Mouse (Mus musculus) left cerebral cortex, adult 11 months (tissue): ENCODE results near the gene Tmprss11a.

Source experiments
- DNase-seq: peaks from one replicate; pipeline ENCODE4 v3.0.0; 2022; ENCODE audit warnings: low spot score

Tmprss11a gene

DNA sequence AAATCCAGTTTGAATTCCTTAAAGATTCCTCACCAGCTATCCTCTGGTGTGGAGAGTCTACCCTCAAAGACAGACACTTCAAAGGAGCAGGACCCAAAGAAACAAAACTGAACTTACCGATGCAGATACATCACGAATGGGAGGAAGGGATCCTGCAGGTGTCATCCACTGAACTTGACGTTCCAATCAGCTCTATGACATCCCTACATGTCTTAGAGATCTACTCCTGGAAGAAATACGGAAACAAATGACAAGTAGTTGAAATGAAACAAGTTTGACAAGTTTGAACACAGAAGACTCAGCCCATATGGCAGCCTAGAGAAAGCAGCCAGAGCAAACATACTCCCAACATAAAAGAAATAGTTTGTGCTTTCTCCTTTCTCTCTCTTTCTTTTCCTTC is at the start of gene Tmprss11a:
Tmprss11a (minus strand) TSS at position 101 of the 400 bp plus-strand sequence.
- no peak for DNase-seq

DNA sequence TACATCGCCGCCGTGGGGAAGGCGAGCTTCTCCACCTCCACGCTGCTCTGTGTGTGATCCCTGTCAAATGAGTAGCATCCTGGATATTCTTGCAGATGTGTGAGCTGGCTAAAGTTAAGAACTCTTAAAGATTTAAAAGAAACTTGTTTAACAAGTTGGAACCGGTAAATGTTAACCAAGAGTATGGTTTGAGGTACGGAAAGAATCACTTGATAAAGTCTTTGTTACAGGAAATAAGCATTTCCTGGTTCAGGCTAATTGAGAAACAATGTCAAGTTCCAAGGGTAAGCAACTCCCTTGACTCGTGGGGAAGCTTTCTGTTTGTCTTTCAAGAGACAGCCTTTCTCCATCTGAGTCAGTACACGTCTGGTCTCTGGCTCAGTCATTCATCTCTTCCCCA is 49.7 kb upstream of the Tmprss11a start, which contains the start of gene Tmprss11g:
Tmprss11g (minus strand) TSS at position 101 of the 400 bp plus-strand sequence.
- no peak for DNase-seq

DNA sequence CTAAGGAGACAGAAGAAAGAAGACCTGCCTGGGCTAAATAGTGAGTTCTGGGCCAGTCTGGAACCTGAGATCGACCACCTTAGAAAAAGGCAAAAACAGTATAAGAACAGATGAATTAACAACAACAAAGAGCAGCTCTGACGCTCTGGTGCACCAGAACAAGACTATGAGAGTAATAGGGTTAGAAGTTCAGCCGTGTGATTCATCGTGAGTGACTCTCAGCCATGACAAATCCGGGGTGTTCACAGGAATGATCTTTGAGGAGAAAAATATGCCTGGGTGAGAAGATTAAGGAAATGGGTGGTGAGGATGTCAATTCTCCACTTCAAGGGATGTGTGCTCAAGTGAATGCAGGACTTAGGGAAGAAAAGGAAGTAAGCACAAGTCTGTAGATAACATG is 42.7 kb upstream of the Tmprss11a start:
- no peak for DNase-seq

DNA sequence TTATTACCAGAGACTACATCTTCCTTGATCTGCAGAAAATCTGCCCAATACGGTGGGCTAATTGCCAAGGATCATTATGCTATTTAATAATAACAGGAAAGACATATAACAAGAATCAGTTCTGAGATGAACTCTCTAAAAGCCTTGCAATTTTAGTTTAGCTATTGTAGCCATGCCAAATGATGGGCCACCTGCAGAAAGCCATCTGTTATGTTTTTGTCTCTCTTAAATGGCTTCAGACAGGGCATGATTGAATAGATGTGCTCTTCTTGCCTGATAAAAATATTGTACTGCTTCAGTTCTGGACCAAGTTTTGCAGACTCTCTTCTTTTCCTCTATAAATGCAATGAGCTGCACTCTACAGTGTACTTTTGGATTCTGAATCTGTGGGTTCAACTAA is 24.7 kb upstream of the Tmprss11a start:
- no peak for DNase-seq

DNA sequence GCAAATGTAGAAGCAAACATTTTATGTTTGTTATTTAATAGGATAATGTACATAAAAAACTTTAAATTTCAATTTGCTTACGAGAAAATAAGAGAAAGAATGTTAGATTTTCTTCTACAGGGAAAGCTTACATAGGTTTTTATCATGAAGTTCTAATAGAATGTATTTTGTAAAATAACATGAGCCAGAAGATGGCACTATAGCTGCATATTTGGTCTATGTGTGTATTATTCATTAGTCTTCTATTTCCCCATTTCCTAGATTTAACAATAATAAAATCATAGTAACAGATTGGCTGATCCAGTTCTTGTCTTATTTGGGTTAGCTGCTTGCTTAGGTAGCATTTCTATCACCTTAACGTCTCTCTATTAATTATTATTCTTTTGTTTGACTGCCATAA is 13.8 kb upstream of the Tmprss11a start:
- DNase-seq, result peak; percentile 2

DNA sequence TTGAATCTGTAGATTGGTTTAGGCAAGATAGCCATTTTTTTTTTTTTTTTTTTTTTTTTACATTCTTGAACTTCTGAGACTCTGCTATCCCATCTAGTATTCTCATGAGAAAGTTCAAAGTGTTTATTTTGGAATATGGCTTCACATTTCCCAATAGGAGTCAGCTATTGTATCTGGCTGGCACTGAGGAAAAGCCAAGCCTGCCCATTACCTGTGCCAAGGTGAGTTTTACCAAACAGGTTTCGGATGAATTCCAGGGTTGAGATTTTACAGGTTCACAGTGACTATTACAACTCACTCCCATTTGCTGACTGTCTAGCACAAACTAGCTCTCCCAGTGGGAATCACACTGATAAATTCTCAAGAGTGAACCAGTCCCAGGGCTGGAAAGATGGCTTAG is 13.2 kb upstream of the Tmprss11a start:
- DNase-seq, result peak; percentile 0

DNA sequence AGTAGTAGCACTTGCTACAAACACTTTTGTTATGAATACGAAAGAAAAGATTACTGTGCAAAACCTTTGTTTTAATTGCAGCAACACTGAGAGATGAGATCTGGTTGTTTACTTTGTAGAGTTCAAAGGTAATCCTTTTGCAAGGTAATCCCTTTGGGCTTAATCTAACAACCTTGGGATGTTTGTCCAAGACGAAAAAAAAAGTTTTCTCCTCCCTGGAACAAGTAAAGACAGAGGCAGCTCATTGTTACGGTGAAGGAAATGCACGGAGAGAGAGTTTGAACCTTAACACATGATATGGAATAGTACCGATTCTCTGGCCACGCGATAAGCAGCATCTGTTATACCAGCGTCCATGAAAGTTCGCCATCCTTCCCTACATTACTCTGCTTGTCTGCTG is 5.1 kb upstream of the Tmprss11a start:
- DNase-seq, result no peak

DNA sequence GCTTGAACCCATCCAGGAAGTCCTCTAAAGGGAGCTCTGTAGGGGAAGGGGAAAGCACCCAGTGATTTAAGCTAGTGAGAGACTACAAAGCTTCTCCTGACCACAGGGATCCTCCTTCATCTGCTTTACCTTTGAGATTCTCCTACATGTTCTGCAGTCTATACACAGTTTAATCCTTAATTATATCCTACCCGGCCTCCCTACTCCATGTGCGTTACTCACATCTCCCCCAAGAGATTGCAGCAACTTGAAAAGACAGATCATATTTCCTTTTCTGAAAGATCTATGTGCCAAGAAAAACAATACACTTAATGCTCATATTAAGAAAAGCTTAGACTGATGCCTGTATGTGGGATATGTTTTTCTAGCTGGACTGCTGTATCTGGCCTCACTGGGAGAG is 29.5 kb downstream of the Tmprss11a start:
- no peak for DNase-seq

DNA sequence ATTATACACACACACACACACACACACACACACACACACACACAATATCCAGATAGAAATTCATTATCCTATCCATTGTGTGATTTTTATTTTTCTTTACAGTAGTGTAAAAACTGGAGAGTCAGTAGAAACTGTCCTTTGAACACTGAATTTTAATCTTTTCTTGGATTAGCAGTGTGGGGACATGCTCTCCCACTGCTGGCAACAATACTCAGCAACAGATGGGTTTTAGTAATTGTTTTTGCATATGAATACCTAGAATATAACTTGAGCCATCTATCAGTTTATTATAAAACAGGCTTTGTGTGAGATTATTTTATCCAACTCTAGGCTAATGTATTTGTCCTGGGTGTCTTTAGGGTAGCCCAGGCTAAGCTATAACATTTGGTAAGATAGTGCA is 30.2 kb downstream of the Tmprss11a start:
- DNase-seq, result no peak

DNA sequence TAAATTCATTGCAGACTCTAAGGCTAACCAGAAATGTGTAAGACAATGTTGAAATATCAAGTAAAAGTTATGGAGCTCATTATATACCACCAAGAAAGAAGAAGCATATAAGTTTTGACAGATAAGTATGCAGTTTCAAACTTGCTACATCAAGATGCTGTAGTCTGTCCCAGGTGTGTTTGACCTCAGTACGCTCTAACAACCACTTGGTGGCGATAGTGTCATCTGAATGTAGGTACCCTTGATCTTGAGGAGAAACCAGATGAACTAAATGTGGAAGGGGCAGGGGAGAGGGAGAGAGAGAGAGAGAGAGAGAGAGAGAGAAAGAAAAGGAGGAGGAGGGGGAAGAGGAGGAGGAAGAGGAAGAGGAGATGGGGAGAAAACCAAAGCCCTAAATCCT is 36.1 kb downstream of the Tmprss11a start:
- peak; percentile 31 for DNase-seq

DNA sequence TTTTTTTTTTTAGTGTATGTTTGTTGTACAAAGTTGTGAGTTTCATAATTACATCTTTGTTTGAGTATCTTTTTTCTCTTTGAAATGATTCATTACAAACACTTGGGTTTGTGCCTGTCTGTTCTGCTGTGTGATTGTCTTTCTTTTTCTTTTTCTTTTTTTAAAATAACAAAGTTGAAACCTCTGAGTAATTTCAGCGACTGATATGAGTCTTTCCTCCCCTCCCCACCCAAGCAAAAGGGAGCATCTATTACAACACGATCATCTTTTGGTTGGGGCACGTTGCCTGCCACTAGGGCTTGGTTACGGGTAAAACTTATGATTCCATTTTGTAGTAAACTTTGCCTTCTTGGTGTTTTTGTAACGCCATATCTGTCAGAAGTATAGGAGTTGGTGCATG is 37.7 kb downstream of the Tmprss11a start:
- no peak for DNase-seq

DNA sequence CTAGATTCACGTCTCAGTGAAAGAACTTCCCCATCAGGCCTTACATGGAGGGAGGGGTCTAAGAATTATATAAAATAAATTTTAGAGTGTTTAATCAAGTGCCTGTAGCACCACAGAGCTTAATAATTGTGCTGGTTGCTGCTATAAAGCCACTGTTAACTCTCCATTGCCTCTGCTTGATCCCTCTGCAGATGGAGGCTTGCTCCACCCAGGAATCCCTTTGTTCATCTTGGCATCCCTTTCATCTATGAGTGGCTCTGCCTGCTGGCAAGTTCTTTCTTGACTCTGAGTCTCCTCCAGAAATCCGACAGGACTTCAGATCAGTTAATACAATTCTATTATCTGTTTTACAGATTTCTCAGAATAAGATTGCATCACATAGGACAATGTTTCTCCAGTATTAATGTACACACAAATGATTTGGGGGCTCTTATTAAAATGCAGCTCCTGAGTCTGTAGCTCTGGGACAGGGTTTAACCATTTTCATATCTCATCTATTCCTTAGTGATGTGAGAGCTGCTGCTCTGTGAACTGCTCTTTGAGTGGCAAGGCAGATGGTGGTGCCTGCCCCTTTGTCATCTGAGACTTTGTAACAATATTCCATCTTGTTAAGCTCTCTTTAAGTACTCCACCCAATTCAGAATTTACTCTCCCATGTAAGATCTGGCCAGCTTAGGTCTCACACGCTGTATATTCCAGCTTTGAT is 47.3 kb downstream of the Tmprss11a start:
- no peak for DNase-seq

DNA sequence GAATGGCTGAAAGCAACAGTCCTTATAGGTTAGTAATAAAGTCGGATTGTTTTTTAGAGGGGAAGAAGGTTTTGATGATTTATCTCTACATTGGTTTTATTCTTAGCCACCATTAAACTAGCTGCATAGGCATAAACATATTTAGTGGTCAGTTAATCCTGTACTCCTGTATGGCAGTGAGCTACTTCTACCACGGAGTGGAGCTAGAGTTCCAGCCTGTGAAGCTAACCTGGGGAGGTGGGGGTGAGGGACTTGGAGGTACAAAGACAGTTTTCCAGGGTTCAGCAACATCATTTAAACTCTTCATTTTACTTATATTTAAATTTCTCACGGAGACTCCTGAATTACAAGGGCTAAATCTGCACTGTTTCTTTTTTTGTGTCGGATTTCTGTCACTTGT is 49.3 kb downstream of the Tmprss11a start:
- no peak for DNase-seq

DNA sequence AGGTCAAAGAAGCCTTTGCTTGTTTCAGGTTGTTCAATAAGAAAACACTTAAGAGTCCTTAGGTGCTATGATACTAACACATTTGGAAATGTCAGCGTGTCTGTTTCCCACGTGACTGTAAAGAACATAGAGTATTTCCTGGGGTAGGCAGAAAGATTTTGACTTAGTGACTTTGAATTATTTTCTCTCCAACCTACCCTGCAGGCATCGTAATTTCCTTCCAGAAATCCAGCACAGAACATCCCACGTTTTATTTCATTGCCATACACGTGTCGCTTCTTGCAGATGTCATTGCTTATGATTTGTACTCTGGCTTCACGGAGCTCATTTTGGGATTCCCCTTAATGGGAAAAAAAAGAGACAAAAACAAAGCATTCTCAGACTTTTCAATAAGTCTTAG is 54.5 kb downstream of the Tmprss11a start:
- DNase-seq, result no peak

DNA sequence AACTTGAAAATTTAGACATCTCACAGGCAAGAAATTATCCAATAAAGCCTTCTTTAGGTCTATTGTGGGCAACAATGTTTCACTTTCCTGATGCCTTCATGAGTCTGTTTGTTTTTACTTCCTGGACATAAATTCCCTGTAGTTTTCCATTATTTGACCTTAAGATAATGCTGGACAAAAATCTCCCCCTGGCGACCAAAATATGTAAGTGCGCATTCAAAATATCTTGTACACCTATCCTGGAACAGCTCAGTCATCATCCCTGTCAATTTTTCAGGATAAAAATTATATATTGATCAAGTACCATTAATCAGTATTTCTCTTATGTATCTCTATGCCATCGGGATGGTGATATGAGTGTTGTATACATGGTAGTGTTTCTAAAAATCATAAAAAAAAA is 58.0 kb downstream of the Tmprss11a start:
- DNase-seq, result no peak

DNA sequence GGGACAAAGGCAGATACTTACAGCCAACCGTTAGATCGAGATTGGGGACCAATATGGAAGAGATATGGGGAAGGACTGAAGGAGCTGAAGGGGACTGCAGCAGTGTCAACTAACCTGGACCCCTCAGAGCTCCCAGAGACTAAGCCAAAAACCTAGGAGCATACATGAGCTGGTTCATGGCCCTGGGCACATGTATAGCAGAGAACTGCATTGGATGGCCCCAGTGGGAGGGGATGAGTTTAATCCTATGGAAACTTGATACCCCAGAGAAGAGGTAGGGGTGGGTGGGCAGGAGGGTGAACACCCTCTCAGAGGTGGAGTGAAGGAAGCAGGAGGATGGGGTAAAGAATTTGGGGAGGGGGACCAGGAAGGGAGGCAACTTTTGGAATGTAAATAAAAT is 60.8 kb downstream of the Tmprss11a start:
- DNase-seq, result no peak

DNA sequence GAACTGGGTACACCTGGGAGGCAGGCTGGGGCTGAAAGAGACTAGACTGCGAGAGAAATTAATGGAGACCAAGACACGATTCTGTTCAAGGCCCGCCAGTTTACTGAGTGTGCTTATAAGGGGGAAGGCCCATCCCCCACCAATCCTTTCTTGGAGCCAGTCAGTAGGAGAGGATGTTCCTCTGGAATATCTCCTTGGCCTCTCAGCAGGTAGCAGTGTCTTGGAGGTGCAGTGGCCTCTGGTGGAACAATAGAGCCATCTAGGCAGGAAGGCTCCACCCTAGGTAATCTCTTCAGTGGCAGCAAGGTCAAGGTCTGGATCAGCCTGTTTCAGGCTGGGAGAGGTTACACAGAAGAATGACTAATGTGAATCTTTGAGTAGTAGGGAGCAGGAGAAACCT is 61.6 kb downstream of the Tmprss11a start:
- DNase-seq, result no peak

DNA sequence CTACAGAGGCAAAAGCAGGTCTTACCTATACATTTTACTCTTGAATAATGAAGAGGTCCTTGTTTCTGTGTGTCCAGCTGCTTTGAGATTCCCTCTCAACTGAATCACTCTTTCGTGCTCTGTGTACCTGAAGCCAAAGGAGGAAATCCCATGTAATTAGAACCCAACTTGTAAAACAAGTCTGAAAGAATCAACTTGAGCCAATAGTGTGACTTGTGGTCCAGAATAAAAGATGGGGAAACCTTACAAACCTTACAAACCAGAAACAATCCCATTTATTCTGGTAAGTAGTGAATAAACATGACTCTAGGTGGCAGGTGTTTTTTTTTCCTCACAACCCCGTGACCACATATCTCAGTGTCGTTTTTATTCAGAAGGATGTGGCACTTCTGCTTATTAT is 95.5 kb downstream of the Tmprss11a start, which contains the start of gene Tmprss11d:
Tmprss11d (minus strand) TSS at position 101 of the 400 bp plus-strand sequence.
- DNase-seq, result no peak
